Mouse (Mus musculus): ENCODE measurements around the gene Stx8. TPM values are rescaled to one million over a fixed set of nuclear protein-coding genes. Genes with fewer than 3 reads are reported as not detected.

Gene Stx8
- total RNA-seq, 2 experiments from 2014 or later: 28.1 to 28.4 TPM

- no peak for DNase-seq (ENCODE audit: extremely low spot score in 1 of 2, low spot score in 2 of 2)
- intact Hi-C loops (cut with DNase I): no loop called here
These were observed 63.9 kb downstream of the Stx8 start for GRCm38 (mm10) chr11:68029871-68030270.

DNA sequence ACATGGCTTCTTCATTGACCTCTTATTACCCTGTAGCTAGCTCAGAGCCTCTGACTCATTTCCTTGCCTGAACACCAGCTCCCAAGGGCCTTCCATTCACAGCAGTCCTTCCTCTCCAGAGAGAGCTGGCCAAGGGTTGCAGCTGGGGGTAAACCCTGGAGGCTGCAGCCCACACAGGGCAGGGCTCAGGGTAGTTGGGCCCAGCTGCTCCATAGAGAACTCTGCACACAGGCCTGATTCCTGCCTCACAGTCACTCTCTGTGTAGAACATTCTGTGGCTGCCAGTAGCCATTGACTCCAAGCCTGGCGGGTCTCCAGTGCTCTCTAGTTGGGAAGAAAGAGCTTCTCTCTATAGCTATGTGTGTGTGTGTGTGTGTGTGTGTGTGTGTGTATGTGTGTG is 64.8 kb downstream of the Stx8 start:
- DNase-seq (ENCODE audit: extremely low spot score in 1 of 2, low spot score in 2 of 2): peak; percentile 73 to 81
- intact Hi-C loops (cut with DNase I): no loop called here

DNA sequence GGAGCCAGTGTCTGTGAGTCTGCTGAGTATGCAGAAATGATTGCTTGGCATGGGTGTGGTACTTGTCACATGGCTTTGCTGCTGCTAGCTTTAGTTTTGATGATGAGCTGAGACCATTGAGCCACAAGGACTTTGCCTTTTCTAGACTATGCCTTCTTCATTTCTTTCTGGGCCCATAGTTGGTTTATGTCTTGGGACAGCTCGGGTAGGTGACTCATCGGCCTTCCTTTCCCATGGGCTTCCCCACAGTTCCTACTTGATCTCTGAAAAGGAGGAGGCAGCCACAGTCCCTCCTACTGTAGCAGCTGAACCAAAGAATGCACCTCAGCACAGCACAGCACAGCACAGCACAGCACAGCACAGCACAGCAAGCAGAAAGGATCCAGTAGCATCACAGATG is 66.5 kb downstream of the Stx8 start:
- intact Hi-C loops (cut with DNase I): no loop called here
- DNase-seq (ENCODE audit: extremely low spot score in 1 of 2, low spot score in 2 of 2): no peak

- no peak for DNase-seq (ENCODE audit: extremely low spot score in 1 of 2, low spot score in 2 of 2)
- intact Hi-C loops (cut with DNase I): no loop called here
These were observed 67.4 kb downstream of the Stx8 start for GRCm38 (mm10) chr11:68033331-68033926.

GRCm38 (mm10) chr11:68034422-68034821 is 68.4 kb downstream of the Stx8 start:
- no peak for DNase-seq (ENCODE audit: extremely low spot score in 1 of 2, low spot score in 2 of 2)
- intact Hi-C loops (cut with DNase I): no loop called here

DNA sequence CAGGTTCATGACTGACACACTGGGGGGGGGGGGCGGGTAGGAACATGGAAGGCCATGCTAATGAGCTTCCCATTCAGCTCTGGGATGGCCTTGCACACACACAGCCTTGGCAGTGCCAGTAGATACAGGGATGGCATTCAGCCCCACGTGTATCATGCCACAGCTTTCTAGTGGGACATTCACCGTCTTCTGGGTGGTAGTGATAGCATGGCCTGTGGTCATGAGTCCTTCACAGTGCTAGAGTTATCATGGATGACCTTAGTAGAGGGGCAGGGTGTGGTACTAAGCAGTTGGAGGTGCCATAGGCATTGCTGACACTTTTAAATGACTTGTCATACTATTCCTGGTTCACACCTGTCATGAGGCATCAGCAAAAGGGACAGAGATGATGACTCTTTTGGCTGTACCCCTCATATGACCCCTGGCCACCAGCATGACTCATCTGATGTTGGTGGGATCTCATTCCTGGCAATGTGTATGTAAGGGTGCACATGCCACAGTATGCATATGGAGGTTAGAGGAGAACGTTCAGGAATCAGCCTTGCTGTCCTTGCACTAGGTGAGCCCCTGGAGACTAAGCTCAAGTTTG is 69.4 kb downstream of the Stx8 start:
- DNase-seq (ENCODE audit: extremely low spot score in 1 of 2, low spot score in 2 of 2): no peak
- intact Hi-C loops (cut with DNase I): no loop called here

- DNase-seq (ENCODE audit: extremely low spot score in 1 of 2, low spot score in 2 of 2): no peak
- intact Hi-C loops (cut with DNase I): no loop called here
These were observed 70.4 kb downstream of the Stx8 start for GRCm38 (mm10) chr11:68036133-68036959.

GRCm38 (mm10) chr11:68037093-68037492 is 71.1 kb downstream of the Stx8 start:
- DNase-seq (ENCODE audit: extremely low spot score in 1 of 2, low spot score in 2 of 2): no peak
- intact Hi-C loops (cut with DNase I): no loop called here

DNA sequence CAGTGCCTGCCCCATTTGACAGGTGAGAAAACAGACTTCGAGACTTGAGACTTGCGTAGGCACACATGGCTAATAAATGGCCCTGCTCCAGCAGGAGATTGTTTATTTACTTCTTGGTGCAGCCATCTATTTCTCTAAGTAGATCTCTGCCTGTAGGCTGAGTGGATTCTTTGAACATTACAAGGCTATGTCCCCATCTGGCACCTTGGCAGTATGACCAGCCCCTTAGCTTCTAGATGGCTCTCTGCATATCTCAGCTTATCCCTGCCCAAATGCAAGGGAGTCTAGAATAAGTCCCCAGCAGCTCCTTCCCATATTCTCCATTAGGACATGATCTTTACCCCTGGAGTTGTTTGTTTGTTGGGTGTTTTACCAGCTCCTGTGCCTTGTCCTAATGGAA is 72.1 kb downstream of the Stx8 start:
- intact Hi-C loops (cut with DNase I): no loop called here
- no peak for DNase-seq (ENCODE audit: extremely low spot score in 1 of 2, low spot score in 2 of 2)

- intact Hi-C loops (cut with DNase I): no loop called here
These were observed 78.2 kb downstream of the Stx8 start for GRCm38 (mm10) chr11:68044181-68044580.

GRCm38 (mm10) chr11:68046916-68047315 is 80.9 kb downstream of the Stx8 start:
- no peak for DNase-seq (ENCODE audit: extremely low spot score in 1 of 2, low spot score in 2 of 2)
- intact Hi-C loops (cut with DNase I): no loop called here

More at GRCm38 (mm10) chr11:68044181-68044580, 78.2 kb downstream of the Stx8 start:
- DNase-seq (ENCODE audit: extremely low spot score in 1 of 2, low spot score in 2 of 2): no peak

GRCm38 (mm10) chr11:68049261-68050165 is 83.5 kb downstream of the Stx8 start:
- intact Hi-C loops (cut with DNase I): no loop called here
- DNase-seq (ENCODE audit: extremely low spot score in 1 of 2, low spot score in 2 of 2): no peak

DNA sequence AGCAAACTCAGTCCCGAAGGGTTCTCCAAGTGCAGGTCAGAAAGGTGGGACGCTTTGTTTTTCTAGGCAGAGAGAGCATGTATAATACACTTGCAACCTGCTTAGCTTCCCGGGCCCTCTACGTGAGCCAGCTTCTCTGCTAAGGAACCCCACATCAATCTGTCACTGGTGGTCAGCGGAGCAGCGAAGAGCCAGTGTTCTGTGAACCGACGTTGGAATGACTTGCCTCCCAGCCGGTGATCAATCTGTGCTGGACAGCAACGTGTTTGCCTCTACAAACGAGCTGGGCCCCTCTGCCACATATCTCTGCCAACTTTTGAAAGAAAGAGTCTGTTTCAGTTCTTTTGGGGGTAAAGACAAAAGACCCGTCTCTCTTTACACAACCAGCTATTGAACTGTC is 84.7 kb downstream of the Stx8 start:
- intact Hi-C loops (cut with DNase I): no loop called here
- no peak for DNase-seq (ENCODE audit: extremely low spot score in 1 of 2, low spot score in 2 of 2)

- intact Hi-C loops (cut with DNase I): no loop called here
- DNase-seq (ENCODE audit: extremely low spot score in 1 of 2, low spot score in 2 of 2): no peak
These were observed 85.3 kb downstream of the Stx8 start for GRCm38 (mm10) chr11:68051305-68051704.

DNA sequence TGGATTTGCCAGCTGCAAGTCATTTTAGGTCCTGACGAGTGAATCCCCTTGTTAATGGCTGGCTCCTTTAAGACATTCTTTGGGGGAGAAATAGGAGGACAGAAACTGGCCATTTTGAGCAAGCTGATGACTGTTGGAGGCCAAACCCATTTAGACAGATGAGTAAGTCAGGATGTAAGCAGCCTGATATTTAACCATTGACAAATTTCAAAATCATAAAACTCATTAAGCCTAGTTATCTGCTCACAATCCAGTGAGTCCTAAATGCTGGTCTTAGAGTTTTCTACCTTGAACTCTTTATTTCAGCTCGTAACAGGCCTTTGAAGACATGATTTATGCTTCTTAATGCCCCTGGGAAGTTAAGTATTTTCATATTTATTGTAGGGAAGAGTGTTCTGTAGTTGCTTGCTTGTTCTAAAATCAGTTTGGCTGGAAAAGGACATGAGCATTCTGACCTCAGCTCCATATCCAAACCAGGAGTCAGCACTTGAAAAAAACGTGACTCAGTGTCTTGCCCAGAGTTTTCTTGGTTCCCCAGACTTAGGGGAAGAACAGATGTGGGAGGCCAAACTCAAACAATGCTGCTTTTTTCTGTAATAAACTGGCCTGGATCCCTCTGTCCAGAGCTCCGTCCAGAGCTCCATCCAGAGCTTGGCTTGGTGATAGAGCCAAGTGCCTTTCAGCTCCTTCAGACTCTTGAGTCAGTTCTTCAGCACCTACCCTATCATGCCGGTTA is 92.6 kb downstream of the Stx8 start:
- intact Hi-C loops (cut with DNase I): no loop called here
- DNase-seq (ENCODE audit: extremely low spot score in 1 of 2, low spot score in 2 of 2): no peak

GRCm38 (mm10) chr11:68060651-68061050 is 94.7 kb downstream of the Stx8 start:
- intact Hi-C loops (cut with DNase I): no loop called here
- DNase-seq (ENCODE audit: extremely low spot score in 1 of 2, low spot score in 2 of 2): no peak

DNA sequence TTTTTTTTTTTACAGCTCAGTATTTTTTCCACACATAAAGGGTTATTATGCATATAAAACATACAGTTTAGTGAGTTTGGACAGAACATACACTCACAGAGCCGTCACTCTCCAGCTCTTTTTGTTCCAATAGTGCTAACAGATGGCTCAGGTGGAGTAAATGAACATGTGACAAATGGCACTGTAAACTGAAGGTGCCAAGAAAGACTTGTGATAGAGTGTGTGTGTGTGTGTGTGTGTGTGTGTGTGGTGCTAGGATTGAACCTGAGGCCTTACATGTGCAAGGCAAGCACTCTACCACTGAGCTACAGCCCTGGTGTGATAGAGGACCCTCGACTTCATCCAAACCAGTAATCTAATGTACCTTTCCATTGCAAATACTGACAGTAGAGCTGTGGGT is 96.1 kb downstream of the Stx8 start:
- DNase-seq (ENCODE audit: extremely low spot score in 1 of 2, low spot score in 2 of 2): no peak
- intact Hi-C loops (cut with DNase I): no loop called here

DNA sequence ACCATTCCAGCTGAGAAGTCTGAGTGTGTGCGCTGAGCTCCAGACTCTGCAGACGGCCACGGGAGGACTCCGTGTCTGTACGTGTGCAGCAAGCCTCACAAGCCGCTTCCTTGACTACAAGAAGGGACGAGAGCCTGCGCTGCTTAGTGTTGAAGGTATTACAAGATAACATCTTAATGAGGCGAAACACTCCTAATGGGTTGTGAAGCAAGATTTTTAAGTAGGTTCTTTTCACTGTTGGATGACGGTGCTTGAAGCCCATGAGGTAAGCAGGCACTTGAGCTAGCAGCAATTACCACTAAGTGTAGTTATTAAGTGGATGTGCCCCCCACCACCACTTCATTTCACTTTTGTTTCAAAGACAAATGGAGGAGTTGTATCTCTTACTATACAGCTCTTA is 101.8 kb downstream of the Stx8 start:
- intact Hi-C loops (cut with DNase I): no loop called here
- no peak for DNase-seq (ENCODE audit: extremely low spot score in 1 of 2, low spot score in 2 of 2)

DNA sequence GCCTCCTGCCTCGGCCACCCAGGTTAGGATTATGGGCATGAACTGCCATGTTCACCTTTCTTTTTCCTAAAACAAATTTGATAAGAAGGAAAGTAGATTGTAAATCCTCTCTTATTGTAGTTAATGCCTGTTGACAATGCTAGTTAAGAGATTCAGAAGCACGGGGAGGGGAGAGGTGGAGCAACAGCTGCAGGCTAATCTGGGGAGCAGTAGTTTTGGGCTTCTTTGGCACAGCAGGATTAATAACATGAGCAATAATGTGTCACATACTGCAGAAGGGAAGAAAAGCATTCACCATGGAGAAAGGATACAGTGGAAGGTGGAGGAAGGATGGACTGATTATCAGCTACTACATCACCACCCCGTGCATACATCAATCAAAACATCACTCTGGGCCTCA is 104.1 kb downstream of the Stx8 start:
- intact Hi-C loops (cut with DNase I): no loop called here
- no peak for DNase-seq (ENCODE audit: extremely low spot score in 1 of 2, low spot score in 2 of 2)

Measured in left cerebral cortex, postnatal 10 days (tissue).